Mouse (Mus musculus) gastrocnemius, postnatal 14 days (tissue): ENCODE measurements around the gene Atn1. TPM values are rescaled to one million over a fixed set of nuclear protein-coding genes. Genes with fewer than 3 reads are reported as not detected.
"Not testable (repeated sequence)": the region's sequence is repeated elsewhere in the genome, so short reads cannot be mapped to it uniquely, and the experiment has no call there.

Experiments used
- DNase-seq: peaks from one replicate; pipeline ENCODE4 v3.0.0; 2021; ENCODE audit warnings: mixed read lengths
- intact Hi-C: fragments of 180-260 bp; cut with DNase I; formaldehyde crosslinking; loops from one replicate; pipeline ENCODE4 v1.15.1; 2025; ENCODE audit warnings: low total_unique reads
- long read RNA-seq, 2 experiments: library from polyadenylated mRNA; stranded (forward); transcript quantifications; one replicate each; pipeline ENCODE4 v2.0.0; 2021
- total RNA-seq, 2 experiments: library from RNA; stranded (reverse); gene quantifications; 2 replicates each; pipeline ENCODE4 v1.2.3; 2021

Atn1 gene
- total RNA-seq: 10 to 100 TPM; 30.8 to 35.8 TPM
- long read RNA-seq, experiment 1, partial matches to known transcripts: 1 of 2 reads
- long read RNA-seq, experiment 1, other reads (novel, unspliced or antisense): 1 of 2 reads
- long read RNA-seq, experiment 2, partial matches to known transcripts: 4 of 8 reads
- long read RNA-seq, experiment 2, other reads (novel, unspliced or antisense): 4 of 8 reads

DNA sequence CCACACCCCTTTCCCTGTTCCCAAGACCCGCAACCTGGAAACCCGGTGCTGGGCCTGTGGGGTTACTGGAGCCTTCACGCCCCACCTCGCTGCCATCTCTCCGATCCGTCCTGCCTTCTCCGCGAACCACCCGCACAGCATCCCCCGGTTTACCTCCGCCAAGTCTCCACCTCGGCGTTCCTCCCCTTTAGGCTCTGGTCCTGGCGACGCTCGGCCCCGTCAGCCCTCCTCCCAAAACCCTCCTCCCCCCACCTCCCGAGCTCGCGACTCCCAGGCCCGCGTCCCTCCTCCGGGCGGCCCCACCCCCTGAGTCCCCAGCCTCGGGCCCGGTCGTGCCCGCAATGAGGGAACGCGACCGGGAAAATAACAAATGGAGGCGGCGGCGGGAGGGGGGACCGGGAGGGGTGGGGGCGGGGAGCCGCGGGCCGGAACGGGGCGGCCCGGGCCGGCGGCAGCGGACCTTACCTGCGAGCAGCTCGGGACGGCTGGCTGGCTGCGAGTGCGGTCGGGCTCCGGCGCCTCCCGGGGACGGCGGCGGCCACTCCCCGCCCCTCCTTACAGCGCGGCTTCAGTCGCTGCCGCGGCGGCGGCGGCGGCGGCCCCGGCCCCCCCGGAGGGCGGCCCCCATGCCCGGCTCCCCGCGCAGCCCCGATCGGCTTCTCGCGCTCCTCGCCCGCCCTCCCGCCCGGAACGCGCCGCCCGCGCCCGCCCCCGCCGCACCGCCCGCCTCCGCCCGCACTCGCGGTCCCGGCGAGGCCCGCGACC is at the start of gene Atn1, which contains the start of gene Gm45234:
TSS of gene Atn1 (minus strand) at position 694 of the 765 bp plus-strand sequence.
TSS of gene Gm45234 (minus strand) at position 191 of the 765 bp plus-strand sequence.
- DNase-seq: peak; percentile 80
- intact Hi-C loops: no loop called here

DNA sequence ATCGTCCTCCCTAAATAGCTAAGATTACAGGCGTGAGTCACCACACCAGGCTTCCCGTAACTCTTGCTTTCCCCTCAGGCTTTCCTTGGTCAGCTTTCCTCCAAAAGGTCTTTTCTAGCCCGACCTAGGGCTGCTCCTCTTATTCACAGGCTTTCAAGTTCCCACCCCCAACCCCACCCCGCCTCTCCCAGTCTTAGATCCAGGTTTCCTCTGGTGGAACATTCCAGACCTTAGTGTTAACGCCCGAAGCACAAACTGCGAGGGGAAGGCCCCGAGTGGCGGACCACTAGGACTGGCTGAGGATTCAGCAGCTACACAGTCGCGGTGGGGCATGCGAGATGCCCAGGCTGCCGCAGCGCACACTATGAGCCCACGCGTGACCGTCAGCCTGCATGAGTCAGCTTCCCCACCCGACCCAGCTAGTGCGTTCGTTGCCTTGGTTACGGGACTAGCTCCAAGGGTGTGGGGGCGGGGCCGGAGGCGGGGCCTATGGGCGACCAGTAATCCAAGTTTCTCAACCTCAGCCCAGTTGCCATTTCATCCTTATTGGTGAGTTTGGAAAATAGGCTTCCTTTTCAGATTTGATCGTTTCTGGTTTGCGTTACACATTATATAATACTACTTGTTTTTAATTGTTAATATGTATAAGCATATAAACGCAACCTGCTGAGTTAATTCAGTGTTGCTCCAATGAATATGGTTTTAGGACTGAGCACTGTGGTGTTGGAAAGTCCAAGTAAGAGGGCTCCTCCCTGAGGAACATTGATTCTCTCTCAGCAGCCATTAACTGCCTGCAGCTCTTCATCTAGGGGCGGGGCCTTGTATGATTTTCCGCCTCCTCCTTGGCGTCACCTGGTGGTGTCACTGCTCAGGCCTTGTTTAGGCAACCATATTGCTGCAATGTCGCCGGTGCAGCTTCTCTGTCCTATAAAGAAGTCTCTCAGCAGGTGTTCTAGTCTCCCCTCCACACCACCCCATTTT is 49.3 kb upstream of the Atn1 start:
- intact Hi-C loops: no loop called here

DNA sequence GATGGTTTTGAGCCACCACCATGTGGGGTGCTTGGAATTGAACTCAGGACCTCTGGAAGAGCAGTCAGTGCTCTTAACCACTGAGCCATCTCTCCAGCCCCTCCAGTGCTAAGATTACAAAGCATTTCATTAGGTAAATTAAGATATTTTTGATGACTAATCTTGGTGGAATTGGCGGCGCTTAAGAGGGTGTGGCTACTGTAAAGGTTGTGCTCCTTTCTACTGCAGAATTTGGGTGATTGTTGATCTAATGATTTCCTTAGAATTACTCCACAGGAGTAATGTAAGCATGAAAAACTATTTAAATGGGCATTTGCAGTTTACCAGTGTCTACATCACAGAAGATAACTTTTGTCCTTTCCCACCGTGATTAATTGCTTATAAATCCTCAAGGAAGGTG is 48.0 kb upstream of the Atn1 start:
- no peak for DNase-seq
- intact Hi-C loops: no loop called here

More for the DNA sequence above, 49.3 kb upstream of the Atn1 start:
- peak; percentile 96 for DNase-seq

GRCm38 (mm10) chr6:124803691-124804090 is 47.4 kb upstream of the Atn1 start:
- DNase-seq, intact Hi-C loops: not testable (repeated sequence)

GRCm38 (mm10) chr6:124803061-124803460 is 46.7 kb upstream of the Atn1 start:
- DNase-seq: no peak
- intact Hi-C loops: no loop called here

GRCm38 (mm10) chr6:124802400-124802799 is 46.1 kb upstream of the Atn1 start:
- DNase-seq, intact Hi-C loops: not testable (repeated sequence)

- intact Hi-C loops: no loop called here
Measured at GRCm38 (mm10) chr6:124796200-124796599, 39.9 kb upstream of the Atn1 start.

GRCm38 (mm10) chr6:124795781-124796180 is 39.5 kb upstream of the Atn1 start:
- intact Hi-C loops: no loop called here

More at GRCm38 (mm10) chr6:124796200-124796599, 39.9 kb upstream of the Atn1 start:
- no peak for DNase-seq

GRCm38 (mm10) chr6:124791911-124792310 is 35.6 kb upstream of the Atn1 start:
- no peak for DNase-seq
- intact Hi-C loops: no loop called here

More at GRCm38 (mm10) chr6:124795781-124796180, 39.5 kb upstream of the Atn1 start:
- DNase-seq: no peak

DNA sequence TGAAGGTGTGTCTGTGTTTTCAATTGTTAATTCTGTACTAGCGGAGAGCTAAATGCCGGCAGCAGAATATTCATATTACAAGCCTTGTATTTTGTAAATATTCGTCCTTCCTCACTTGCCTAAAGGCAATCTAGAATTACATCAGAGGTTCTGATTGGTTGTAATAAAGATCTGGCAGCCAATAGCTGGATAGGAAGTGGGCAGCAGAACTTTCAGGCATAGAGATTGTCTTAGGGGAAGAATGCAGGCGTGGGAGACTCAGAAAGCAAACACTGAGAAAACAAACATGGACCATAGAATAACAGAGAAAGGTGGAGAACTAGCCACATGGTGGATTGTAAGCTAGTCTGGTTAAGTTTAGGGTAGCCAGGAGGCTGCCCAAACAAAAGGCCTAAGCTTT is 33.8 kb upstream of the Atn1 start:
- intact Hi-C loops: no loop called here
- no peak for DNase-seq

DNA sequence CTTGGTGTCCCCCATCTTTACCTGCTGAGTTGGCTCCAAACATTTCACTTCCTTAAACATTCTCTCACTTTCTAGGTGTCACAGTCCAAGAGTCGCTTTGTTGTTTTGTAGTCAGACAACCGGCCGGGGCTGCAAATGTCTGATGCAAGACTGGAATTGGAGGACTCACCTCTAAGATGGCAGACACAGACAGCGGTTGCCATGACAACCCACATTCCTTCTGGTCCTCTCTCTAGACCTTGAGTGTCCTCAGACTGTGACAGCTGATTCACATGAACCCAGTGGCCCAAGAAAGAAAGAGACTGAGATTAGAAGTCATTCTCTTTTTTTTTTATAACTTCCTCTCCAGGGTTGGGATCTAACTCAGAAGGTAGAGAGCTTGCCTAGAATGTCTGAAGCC is 33.2 kb upstream of the Atn1 start:
- intact Hi-C loops: no loop called here
- DNase-seq: no peak

GRCm38 (mm10) chr6:124787722-124788121 is 31.4 kb upstream of the Atn1 start:
- no peak for DNase-seq
- intact Hi-C loops: no loop called here

GRCm38 (mm10) chr6:124786756-124787420 is 30.6 kb upstream of the Atn1 start:
- intact Hi-C loops: no loop called here

DNA sequence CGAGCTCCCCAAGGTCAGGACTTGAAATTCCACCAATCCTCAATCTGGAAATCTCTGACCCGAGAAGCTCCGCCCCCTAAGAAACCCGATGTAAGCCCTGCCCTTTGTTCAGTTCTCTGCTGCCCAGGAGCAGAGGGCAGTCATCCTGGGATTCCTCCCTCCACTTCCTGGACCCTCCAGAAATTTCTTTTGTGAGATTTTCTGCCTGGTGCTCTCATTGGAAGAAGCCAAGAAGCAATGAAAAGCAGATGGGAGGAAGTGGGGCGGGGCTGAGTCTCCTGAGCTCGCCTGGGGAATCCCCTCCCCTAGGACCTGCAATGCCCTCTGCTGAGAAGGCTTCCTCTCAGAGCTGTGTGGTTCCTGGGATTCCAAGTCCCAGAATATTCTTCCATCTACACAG is 26.1 kb upstream of the Atn1 start:
- peak; percentile 38 for DNase-seq

More at GRCm38 (mm10) chr6:124786756-124787420, 30.6 kb upstream of the Atn1 start:
- no peak for DNase-seq

DNA sequence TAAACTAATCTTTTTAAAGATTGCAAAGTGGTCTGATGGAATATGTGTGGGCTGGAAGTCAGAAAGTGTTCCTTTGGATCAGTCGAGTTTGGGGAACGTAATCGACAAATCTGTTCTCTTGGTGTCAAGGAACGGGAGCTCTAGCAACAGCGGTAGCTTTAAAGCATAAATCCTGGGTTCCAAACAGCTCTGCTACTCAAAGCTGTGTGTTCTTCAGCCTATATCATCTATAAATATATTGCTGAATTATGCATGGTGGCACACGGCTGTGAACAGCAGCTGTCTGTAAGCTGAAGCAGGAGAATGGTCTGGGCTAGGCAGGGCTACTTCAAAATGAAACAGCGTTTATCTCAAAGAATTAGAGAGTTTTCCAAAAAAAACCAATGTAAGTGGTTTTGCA is 24.6 kb upstream of the Atn1 start:
- no peak for DNase-seq
- intact Hi-C loops: no loop called here

More for the DNA sequence above, 26.1 kb upstream of the Atn1 start:
- intact Hi-C loops: no loop called here

DNA sequence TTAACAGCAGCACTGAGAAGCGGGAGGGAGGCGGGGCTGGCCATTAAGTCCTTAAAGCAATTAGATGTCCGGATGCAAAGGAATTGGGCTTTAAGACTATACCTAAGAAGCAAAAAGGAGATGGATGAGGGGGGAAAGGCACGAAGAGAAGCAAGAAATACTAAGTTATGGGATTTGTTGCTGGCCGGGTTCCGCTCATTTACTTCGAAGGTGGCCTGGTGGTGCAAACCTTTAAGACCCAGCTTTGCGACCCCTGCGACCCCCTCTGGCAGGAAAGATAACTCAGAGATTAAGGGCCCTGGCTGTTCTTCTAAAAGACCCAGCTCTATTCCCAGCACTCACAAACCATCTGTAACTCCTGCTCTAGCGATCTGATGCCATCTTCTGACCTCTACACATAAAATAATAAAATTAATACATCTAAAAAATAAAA is 23.7 kb upstream of the Atn1 start:
- no peak for DNase-seq
- intact Hi-C loops: no loop called here

- intact Hi-C loops: no loop called here
Measured at GRCm38 (mm10) chr6:124779222-124779983, 23.1 kb upstream of the Atn1 start, which contains the start of gene Lrrc23. TSS of gene Lrrc23 (minus strand) at chr6:124779727.

DNA sequence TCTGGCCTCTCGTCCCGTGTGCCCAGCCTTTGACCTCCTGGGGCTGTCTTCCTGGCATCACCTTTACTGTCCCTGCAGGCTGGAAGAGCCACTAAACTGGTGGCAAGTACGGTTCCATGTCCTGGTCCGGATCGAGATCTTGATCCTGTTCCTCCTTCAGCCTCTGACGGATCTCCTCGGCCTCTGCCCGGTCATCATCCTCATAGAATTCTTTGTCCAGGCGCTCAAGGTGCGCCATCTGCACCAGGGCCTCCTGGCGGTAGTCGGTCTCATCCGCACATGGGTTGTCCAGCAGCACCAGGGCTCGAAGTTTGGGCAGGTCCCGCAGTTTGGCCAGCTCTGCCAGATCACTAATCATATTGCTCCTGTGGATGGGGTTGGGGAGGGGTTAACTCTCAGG is 14.2 kb upstream of the Atn1 start:
- no peak for DNase-seq
- intact Hi-C loops: no loop called here

More at GRCm38 (mm10) chr6:124779222-124779983, 23.1 kb upstream of the Atn1 start, which contains the start of gene Lrrc23:
- no peak for DNase-seq
